Mouse (Mus musculus): ENCODE measurements at regions not wholly inside any gene's neighbourhood (a gene's known extent, or its start where the extent isn't known, plus 50 kb on each side); places are given as distances from the start of the nearest gene placed in this dataset.

GRCm38 (mm10) chr3:60698189-60698588 lies 225.6 kb downstream of the Mbnl1 start:
- POLR2A ChIA-PET = no interaction called here
- CTCF ChIA-PET = no interaction called here

- POLR2A ChIA-PET = no interaction called here
These were observed 234.5 kb downstream of the Mbnl1 start for GRCm38 (mm10) chr3:60707139-60707538.

GRCm38 (mm10) chr3:60712896-60713295 lies 240.3 kb downstream of the Mbnl1 start:
- ChIA-PET POLR2A (no interaction called here), CTCF (no interaction called here)

More at GRCm38 (mm10) chr3:60707139-60707538, 234.5 kb downstream of the Mbnl1 start:
- CTCF ChIA-PET = no interaction called here

GRCm38 (mm10) chr3:60720322-60720721 lies 247.7 kb downstream of the Mbnl1 start:
- ChIA-PET CTCF (no interaction called here), POLR2A (no interaction called here)

- ChIA-PET POLR2A (no interaction called here), CTCF (no interaction called here)
These were observed 258.7 kb downstream of the Mbnl1 start for GRCm38 (mm10) chr3:60731331-60731730.

- ChIA-PET CTCF (interaction anchor here in 1 of 4 experiments (0.7 kb wide), 1 partner anchor 14 kb away, joined by 5 read pairs; no protein-coding TSS in a partner anchor), POLR2A (no interaction called here)
These were observed 261.9 kb upstream of the P2ry1 start for GRCm38 (mm10) chr3:60740543-60741294.

- CTCF ChIA-PET = no interaction called here
- POLR2A ChIA-PET = no interaction called here
These were observed 261.2 kb upstream of the P2ry1 start for GRCm38 (mm10) chr3:60741379-60741778.

- ChIA-PET CTCF (no interaction called here), POLR2A (no interaction called here)
These were observed 260.4 kb upstream of the P2ry1 start for GRCm38 (mm10) chr3:60742232-60742631.

- CTCF ChIA-PET = no interaction called here
- POLR2A ChIA-PET = no interaction called here
These were observed 257.5 kb upstream of the P2ry1 start for GRCm38 (mm10) chr3:60745075-60745474.

GRCm38 (mm10) chr3:60758568-60758967 lies 244.0 kb upstream of the P2ry1 start:
- CTCF ChIA-PET = interaction anchor here in 1 of 4 experiments (0.6 kb wide), 1 partner anchor 132 kb away, joined by 3 read pairs; no protein-coding TSS in a partner anchor
- POLR2A ChIA-PET = no interaction called here

GRCm38 (mm10) chr3:60759046-60759445 lies 243.5 kb upstream of the P2ry1 start:
- CTCF ChIA-PET = no interaction called here
- POLR2A ChIA-PET = no interaction called here

GRCm38 (mm10) chr3:60762874-60763273 lies 239.7 kb upstream of the P2ry1 start:
- POLR2A ChIA-PET = no interaction called here
- CTCF ChIA-PET = interaction anchor here in 3 of 4 experiments (0.6 to 0.8 kb wide), 4 partner anchors 81 to 461 kb away, joined by 3 read pairs; no protein-coding TSS in a partner anchor

- ChIA-PET CTCF (no interaction called here), POLR2A (no interaction called here)
These were observed 237.5 kb upstream of the P2ry1 start for GRCm38 (mm10) chr3:60765079-60765478.

GRCm38 (mm10) chr3:60768996-60769395 lies 233.6 kb upstream of the P2ry1 start:
- CTCF ChIA-PET = no interaction called here
- POLR2A ChIA-PET = interaction anchor here in 2 of 4 experiments (0.7 kb wide), 2 partner anchors 804 to 868 kb away, joined by 3 to 4 read pairs; no protein-coding TSS in a partner anchor

- ChIA-PET POLR2A (no interaction called here), CTCF (no interaction called here)
These were observed 230.7 kb upstream of the P2ry1 start for GRCm38 (mm10) chr3:60771866-60772265.

- CTCF ChIA-PET = no interaction called here
- POLR2A ChIA-PET = no interaction called here
These were observed 229.2 kb upstream of the P2ry1 start for GRCm38 (mm10) chr3:60773383-60773782.

- CTCF ChIA-PET = interaction anchor here in 1 of 4 experiments (0.6 kb wide), 1 partner anchor 227 kb away, joined by 12 read pairs; no protein-coding TSS in a partner anchor
- POLR2A ChIA-PET = interaction anchor here in 1 of 4 experiments (0.6 kb wide), 1 partner anchor 255 kb away, joined by 5 read pairs; no protein-coding TSS in a partner anchor
These were observed 217.3 kb upstream of the P2ry1 start for GRCm38 (mm10) chr3:60785137-60785875.

- ChIA-PET POLR2A (no interaction called here), CTCF (no interaction called here)
These were observed 214.6 kb upstream of the P2ry1 start for GRCm38 (mm10) chr3:60787989-60788388.

- ChIA-PET CTCF (no interaction called here), POLR2A (no interaction called here)
These were observed 213.2 kb upstream of the P2ry1 start for GRCm38 (mm10) chr3:60789441-60789840.

GRCm38 (mm10) chr3:60792166-60792565 lies 210.4 kb upstream of the P2ry1 start:
- ChIA-PET POLR2A (no interaction called here), CTCF (no interaction called here)

- ChIA-PET CTCF (no interaction called here), POLR2A (no interaction called here)
These were observed 206.4 kb upstream of the P2ry1 start for GRCm38 (mm10) chr3:60796207-60796606.
